Mouse (Mus musculus): ENCODE measurements at regions not wholly inside any gene's neighbourhood (a gene's known extent, or its start where the extent isn't known, plus 50 kb on each side); places are given as distances from the start of the nearest gene placed in this dataset.

- no peak overlapping the region for H3K4me2 ChIP-seq (replicated peaks; ENCODE audit: low read depth, low read length)
- no peaks in the 10 kb centered on the region for H3K27me3 ChIP-seq (replicated peaks; ENCODE audit: insufficient read depth, low read length)
- no peak overlapping the region for H3K9ac ChIP-seq (replicated peaks; ENCODE audit: low read depth)
- no peaks in the 10 kb centered on the region for H3K4me1 ChIP-seq (ENCODE audit: insufficient read depth, low read depth, low read length)
- no peaks in the 10 kb centered on the region for H3K36me3 ChIP-seq (ENCODE audit: insufficient read depth, low read length)
- DNase-seq (ENCODE audit: low spot score) (no peak), ATAC-seq (no peak)
- WGBS: 82% methylated on average over 4 of the region's 4 CpGs
- no peak overlapping the region for H3K27ac ChIP-seq (ENCODE audit: low read length)
- no peaks in the 10 kb centered on the region for H3K9me3 ChIP-seq (ENCODE audit: low read length)
- TF ChIP-seq CTCF (IDR thresholded peaks at IDR 0.05): no peak
- TF ChIP-seq EP300 (IDR thresholded peaks at IDR 0.05): no peak
- no peak overlapping the region for H3K4me3 ChIP-seq (ENCODE audit: low read depth, low read length)
These were observed 312.7 kb downstream of the Rnf144a start for GRCm38 (mm10) chr12:26102384-26102783.

GRCm38 (mm10) chr12:26100140-26100539 lies 314.9 kb downstream of the Rnf144a start:
- DNase-seq (ENCODE audit: low spot score) (no peak), ATAC-seq (no peak)
- Histone ChIP-seq H3K9ac (replicated peaks; ENCODE audit: low read depth) (no peak overlapping the region), H3K27me3 (replicated peaks; ENCODE audit: insufficient read depth, low read length) (no peaks in the 10 kb centered on the region), H3K9me3 (ENCODE audit: low read length) (no peaks in the 10 kb centered on the region), H3K4me3 (ENCODE audit: low read depth, low read length) (no peak overlapping the region), H3K36me3 (ENCODE audit: insufficient read depth, low read length) (no peaks in the 10 kb centered on the region), H3K4me2 (replicated peaks; ENCODE audit: low read depth, low read length) (no peak overlapping the region), H3K27ac (ENCODE audit: low read length) (no peak overlapping the region), H3K4me1 (ENCODE audit: insufficient read depth, low read depth, low read length) (no peaks in the 10 kb centered on the region)
- WGBS: 63% methylated on average over 2 of the region's 2 CpGs
- TF ChIP-seq EP300 (IDR thresholded peaks at IDR 0.05) (no peak), CTCF (IDR thresholded peaks at IDR 0.05) (no peak)

DNA sequence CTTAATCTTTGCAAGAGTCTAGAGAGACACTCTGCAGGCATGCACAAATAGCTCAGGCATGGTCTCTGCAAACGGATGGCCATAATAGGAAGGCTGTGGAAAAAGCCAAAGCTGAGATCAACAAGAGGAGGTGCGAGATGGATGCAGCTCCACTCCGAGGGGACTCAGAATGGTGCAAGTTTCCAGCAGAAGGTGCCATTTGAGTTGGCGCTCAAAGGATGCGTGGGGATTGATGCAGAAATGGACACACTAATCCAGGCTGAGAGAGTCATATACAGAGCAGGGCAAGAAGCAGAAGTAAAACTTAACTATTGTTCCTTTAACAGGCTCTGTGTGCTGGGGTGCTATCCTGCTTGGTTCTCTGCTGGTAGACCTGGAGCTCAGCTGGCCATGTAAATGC lies 315.9 kb downstream of the Rnf144a start:
- TF ChIP-seq CTCF (IDR thresholded peaks at IDR 0.05) (no peak), EP300 (IDR thresholded peaks at IDR 0.05) (no peak)
- Histone ChIP-seq H3K4me1 (ENCODE audit: insufficient read depth, low read depth, low read length) (no peaks in the 10 kb centered on the region), H3K9me3 (ENCODE audit: low read length) (no peaks in the 10 kb centered on the region), H3K36me3 (ENCODE audit: insufficient read depth, low read length) (no peaks in the 10 kb centered on the region), H3K9ac (replicated peaks; ENCODE audit: low read depth) (no peak overlapping the region), H3K4me2 (replicated peaks; ENCODE audit: low read depth, low read length) (no peak overlapping the region), H3K4me3 (ENCODE audit: low read depth, low read length) (no peak overlapping the region), H3K27ac (ENCODE audit: low read length) (no peak overlapping the region), H3K27me3 (replicated peaks; ENCODE audit: insufficient read depth, low read length) (no peaks in the 10 kb centered on the region)
- WGBS: 81% methylated on average over 5 of the region's 5 CpGs
- no peak for ATAC-seq
- DNase-seq (ENCODE audit: low spot score): no peak

GRCm38 (mm10) chr12:26092311-26092710 lies 322.7 kb downstream of the Rnf144a start:
- no peak overlapping the region for H3K9ac ChIP-seq (replicated peaks; ENCODE audit: low read depth)
- H3K9me3 ChIP-seq (ENCODE audit: low read length): no peaks in the 10 kb centered on the region
- H3K4me2 ChIP-seq (replicated peaks; ENCODE audit: low read depth, low read length): no peak overlapping the region
- 62% methylated on average over 5 of the region's 5 CpGs for WGBS
- H3K4me3 ChIP-seq (ENCODE audit: low read depth, low read length): no peak overlapping the region
- DNase-seq (ENCODE audit: low spot score) (no peak), ATAC-seq (no peak)
- no peaks in the 10 kb centered on the region for H3K36me3 ChIP-seq (ENCODE audit: insufficient read depth, low read length)
- H3K4me1 ChIP-seq (ENCODE audit: insufficient read depth, low read depth, low read length): no peaks in the 10 kb centered on the region
- TF ChIP-seq CTCF (IDR thresholded peaks at IDR 0.05): no peak
- no peak for TF ChIP-seq EP300 (IDR thresholded peaks at IDR 0.05)
- no peaks in the 10 kb centered on the region for H3K27me3 ChIP-seq (replicated peaks; ENCODE audit: insufficient read depth, low read length)
- no peak overlapping the region for H3K27ac ChIP-seq (ENCODE audit: low read length)

GRCm38 (mm10) chr12:26091865-26092264 lies 323.2 kb downstream of the Rnf144a start:
- no peak overlapping the region for H3K4me3 ChIP-seq (ENCODE audit: low read depth, low read length)
- no peaks in the 10 kb centered on the region for H3K27me3 ChIP-seq (replicated peaks; ENCODE audit: insufficient read depth, low read length)
- ATAC-seq (no peak), DNase-seq (ENCODE audit: low spot score) (no peak)
- H3K9me3 ChIP-seq (ENCODE audit: low read length): no peaks in the 10 kb centered on the region
- WGBS: 55% methylated on average over 3 of the region's 3 CpGs
- no peak overlapping the region for H3K9ac ChIP-seq (replicated peaks; ENCODE audit: low read depth)
- H3K4me2 ChIP-seq (replicated peaks; ENCODE audit: low read depth, low read length): no peak overlapping the region
- no peaks in the 10 kb centered on the region for H3K36me3 ChIP-seq (ENCODE audit: insufficient read depth, low read length)
- TF ChIP-seq EP300 (IDR thresholded peaks at IDR 0.05) (no peak), CTCF (IDR thresholded peaks at IDR 0.05) (no peak)
- H3K27ac ChIP-seq (ENCODE audit: low read length): no peak overlapping the region
- H3K4me1 ChIP-seq (ENCODE audit: insufficient read depth, low read depth, low read length): no peaks in the 10 kb centered on the region

DNA sequence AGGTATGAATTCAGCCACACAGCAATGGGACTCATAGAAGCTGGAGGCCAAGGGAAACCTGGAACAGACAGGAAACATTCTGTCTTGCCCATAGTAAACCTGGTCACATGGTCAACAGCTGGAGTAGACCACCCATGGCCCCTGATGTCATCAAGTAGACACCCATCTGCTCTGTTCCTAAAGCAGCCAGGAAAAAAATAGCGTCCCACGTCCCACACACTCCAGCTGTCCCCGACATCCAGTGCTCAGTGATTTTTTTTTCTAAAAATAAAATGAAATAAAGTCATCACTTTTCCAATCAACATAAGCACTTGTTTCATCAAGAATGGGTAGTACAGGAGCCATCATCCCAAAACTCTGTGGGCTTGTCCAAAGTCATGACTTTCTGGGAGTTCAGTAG lies 326.7 kb downstream of the Rnf144a start:
- 66% methylated on average over 3 of the region's 3 CpGs for WGBS
- ATAC-seq (no peak), DNase-seq (ENCODE audit: low spot score) (no peak)
- Histone ChIP-seq H3K4me3 (ENCODE audit: low read depth, low read length) (no peak overlapping the region), H3K9ac (replicated peaks; ENCODE audit: low read depth) (no peak overlapping the region), H3K4me2 (replicated peaks; ENCODE audit: low read depth, low read length) (no peak overlapping the region), H3K4me1 (ENCODE audit: insufficient read depth, low read depth, low read length) (no peaks in the 10 kb centered on the region), H3K9me3 (ENCODE audit: low read length) (no peaks in the 10 kb centered on the region), H3K36me3 (ENCODE audit: insufficient read depth, low read length) (no peaks in the 10 kb centered on the region), H3K27me3 (replicated peaks; ENCODE audit: insufficient read depth, low read length) (no peaks in the 10 kb centered on the region), H3K27ac (ENCODE audit: low read length) (no peak overlapping the region)
- TF ChIP-seq CTCF (IDR thresholded peaks at IDR 0.05): no peak
- no peak for TF ChIP-seq EP300 (IDR thresholded peaks at IDR 0.05)

- H3K9me3 ChIP-seq (ENCODE audit: low read length): 0 out of 2 replicates have a peak, but pooled peaks cover 2% of the 10 kb centered on the region
- 79% methylated on average over 4 of the region's 4 CpGs for WGBS
- no peaks in the 10 kb centered on the region for H3K27me3 ChIP-seq (replicated peaks; ENCODE audit: insufficient read depth, low read length)
These were observed 328.1 kb downstream of the Rnf144a start for GRCm38 (mm10) chr12:26086923-26087322.

More at GRCm38 (mm10) chr12:26086923-26087322, 328.1 kb downstream of the Rnf144a start:
- Histone ChIP-seq H3K27ac (ENCODE audit: low read length) (no peak overlapping the region), H3K4me3 (ENCODE audit: low read depth, low read length) (no peak overlapping the region), H3K36me3 (ENCODE audit: insufficient read depth, low read length) (no peaks in the 10 kb centered on the region), H3K4me2 (replicated peaks; ENCODE audit: low read depth, low read length) (no peak overlapping the region), H3K9ac (replicated peaks; ENCODE audit: low read depth) (no peak overlapping the region), H3K4me1 (ENCODE audit: insufficient read depth, low read depth, low read length) (no peaks in the 10 kb centered on the region)
- TF ChIP-seq EP300 (IDR thresholded peaks at IDR 0.05) (no peak), CTCF (IDR thresholded peaks at IDR 0.05) (no peak)
- DNase-seq (ENCODE audit: low spot score): no peak
- ATAC-seq: no peak

Data from lung, postnatal 0 days (tissue).